Mouse (Mus musculus) liver, embryonic 11.5 days (tissue): ENCODE results near the gene Alox5ap. TPM values are rescaled to one million over a fixed set of nuclear protein-coding genes. Genes with fewer than 3 reads are reported as not detected.

Experiments used
- microRNA-seq: library from miRNA; unstranded; fragments of <30 nt; microRNA quantifications from one replicate; pipeline ENCODE4, GENCODE M21; 2017; ENCODE audit warnings: borderline number of aligned reads
- polyA plus RNA-seq: library from polyadenylated mRNA; unstranded; fragments of >200 nt; fragmentation: Nextera tagmentation; extraction: Ambion mirVana; gene quantifications from 2 replicates; pipeline ENCODE4 v1.2.1, GENCODE M21; 2014

Gene Alox5ap
- polyA plus RNA-seq, 1 experiment from 2014 or later = 24.4 TPM

Small RNA genes within 50 kb of the gene (microRNA-seq; reads per million reads assigned to microRNA genes)
- not detected for gene Gm24105

Other genes with a start within 250 kb of the Alox5ap start
- 53.2 and 62.3 TPM in 2 replicates for gene Uspl1, start 80.4 kb upstream of the Alox5ap start, polyA plus RNA-seq
- gene Hmgb1, start 80.3 kb upstream of the Alox5ap start, polyA plus RNA-seq = 1,278 and 1,318 TPM in 2 replicates
- gene Medag, start 147.0 kb downstream of the Alox5ap start, polyA plus RNA-seq = 0.75 and 1.2 TPM in 2 replicates
- gene Tex26, start 174.9 kb downstream of the Alox5ap start, polyA plus RNA-seq = 0.48 and 0.62 TPM in 2 replicates